Comparison of ENCODE assay signal across 15 mouse cellular contexts in the genomic region with DNA sequence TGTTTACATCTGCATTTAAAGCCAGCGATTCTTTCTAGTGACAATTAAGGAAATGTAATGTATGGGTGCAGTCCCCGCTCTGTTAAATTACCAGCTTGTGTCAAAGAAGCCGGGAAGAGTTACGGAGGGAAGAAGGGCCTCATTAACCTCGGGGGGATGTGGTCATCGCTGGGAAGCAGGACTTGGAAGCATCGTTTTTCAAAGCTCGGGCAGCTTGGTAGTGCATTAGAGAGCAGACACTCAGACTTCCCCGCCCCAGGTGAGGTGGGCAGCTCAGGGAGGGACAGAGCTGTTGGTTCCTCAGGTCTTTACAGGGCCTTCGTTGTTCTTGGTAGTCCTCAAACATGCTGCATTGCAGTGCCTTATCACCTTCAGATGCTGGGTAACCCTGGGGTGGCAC.
"Had no signal": no experiment of that assay in that cellular context is flagged by ENCODE, and none has a peak within 500 bp of the region (broad histone marks: within the 10 kb centered on the region; RNA-seq: fewer than 3 reads in every experiment).

No protein-coding gene starts in this region.

- H3K9ac ChIP-seq: limb, embryonic 13.5 days; liver, embryonic 14.5 days; neural tube, embryonic 12.5 days; stomach, embryonic 15.5 days had no signal

- H3K4me3 ChIP-seq: limb, embryonic 13.5 days; midbrain, embryonic 10.5 days; myocyte; neural tube, embryonic 12.5 days; stomach, embryonic 15.5 days had no signal

- H3K9me3 ChIP-seq: limb, embryonic 13.5 days; midbrain, embryonic 10.5 days; neural tube, embryonic 12.5 days; stomach, embryonic 15.5 days had no signal

- H3K4me1 ChIP-seq: midbrain, embryonic 10.5 days; neural tube, embryonic 12.5 days; stomach, embryonic 15.5 days had no signal

- H3K4me2 ChIP-seq: limb, embryonic 13.5 days; neural tube, embryonic 12.5 days; stomach, embryonic 15.5 days had no signal

- H3K27ac ChIP-seq: limb, embryonic 13.5 days; liver, embryonic 14.5 days; midbrain, embryonic 10.5 days; neural tube, embryonic 12.5 days; stomach, embryonic 15.5 days had no signal

- DNase-seq: kidney, adult 18-20 months; kidney, postnatal 36 days; layer of hippocampus, adult 9-11 months; layer of hippocampus, postnatal 36 days; lung, adult 18-20 months; midbrain, embryonic 14.5 days; right cerebral cortex, postnatal 14 days; thymus, adult 2 months; thymus, postnatal 36 days had no signal

- H3K36me3 ChIP-seq: limb, embryonic 13.5 days; midbrain, embryonic 10.5 days; neural tube, embryonic 12.5 days; stomach, embryonic 15.5 days had no signal

- H3K27me3 ChIP-seq: neural tube, embryonic 12.5 days; stomach, embryonic 15.5 days had no signal
